Mouse (Mus musculus): ENCODE data around the gene Rtn4ip1.
"Not testable (repeated sequence)": the region's sequence is repeated elsewhere in the genome, so short reads cannot be mapped to it uniquely, and the experiment has no call there.

Gene Rtn4ip1

DNA sequence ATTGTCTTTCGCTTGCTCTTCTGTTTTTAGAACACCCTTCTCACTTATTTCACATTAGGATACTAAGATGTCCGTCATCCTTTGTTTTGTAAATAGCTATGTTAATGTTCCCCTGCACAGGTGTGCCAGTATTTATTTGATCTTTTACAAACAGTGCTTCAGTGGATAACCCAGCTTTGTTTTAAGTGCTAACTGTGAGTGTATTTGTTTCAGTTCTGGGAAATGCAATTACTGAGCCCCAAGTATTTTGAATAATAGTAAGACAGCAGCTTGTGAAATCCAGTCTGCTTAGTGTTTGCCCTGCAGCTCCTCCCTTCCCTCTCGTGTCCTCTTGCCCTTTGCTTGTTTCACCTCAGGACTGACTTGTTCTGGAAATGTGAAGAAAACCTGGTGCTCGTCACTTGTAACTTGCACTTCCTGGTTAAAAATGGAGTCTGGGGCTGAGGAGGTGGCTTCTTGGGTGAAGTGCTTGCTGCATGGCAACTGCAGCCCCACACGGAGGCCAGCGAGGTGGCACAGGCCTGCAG lies 37.6 kb downstream of the Rtn4ip1 start:
- DNase-seq = no peak

DNA sequence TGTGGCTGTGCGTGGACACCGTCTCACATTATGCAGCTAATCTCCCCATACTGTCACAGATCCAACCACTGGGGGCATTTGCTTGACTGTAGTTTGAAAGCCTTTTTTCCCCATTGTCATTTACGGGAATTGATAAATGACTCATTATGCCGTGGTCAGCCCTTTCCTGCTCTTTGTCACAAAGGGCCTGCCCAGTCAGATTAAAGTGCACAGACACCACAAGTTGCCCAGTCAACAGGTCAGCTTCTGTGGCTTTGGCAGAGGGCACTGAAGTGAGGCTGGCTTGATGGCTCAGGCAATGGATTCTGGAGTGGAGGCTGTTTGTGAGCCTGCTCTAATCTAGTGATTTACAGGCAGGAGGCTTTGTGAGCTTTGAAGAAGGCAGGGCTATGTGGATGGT lies 42.1 kb downstream of the Rtn4ip1 start:
- DNase-seq = no peak

DNA sequence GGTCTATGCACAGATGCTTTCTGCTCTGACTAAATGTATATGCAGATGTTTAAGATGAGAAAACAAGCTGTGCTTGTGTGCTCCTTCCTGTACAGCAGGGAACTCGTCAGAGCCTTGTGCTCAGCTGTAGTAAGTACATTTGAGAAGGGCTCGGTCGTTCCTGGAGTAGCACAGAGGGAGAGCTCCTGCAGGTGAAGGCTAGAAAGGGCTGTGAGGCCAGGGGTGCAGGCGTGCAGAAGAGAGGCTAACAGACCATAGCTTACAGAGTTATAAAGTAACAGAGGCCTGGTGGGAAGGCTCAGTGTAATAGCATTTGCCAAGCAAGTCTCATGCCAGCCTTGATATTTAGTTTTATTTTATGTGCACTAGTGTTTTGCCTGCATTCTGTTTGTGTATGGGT lies 43.8 kb downstream of the Rtn4ip1 start:
- no peak for DNase-seq

DNA sequence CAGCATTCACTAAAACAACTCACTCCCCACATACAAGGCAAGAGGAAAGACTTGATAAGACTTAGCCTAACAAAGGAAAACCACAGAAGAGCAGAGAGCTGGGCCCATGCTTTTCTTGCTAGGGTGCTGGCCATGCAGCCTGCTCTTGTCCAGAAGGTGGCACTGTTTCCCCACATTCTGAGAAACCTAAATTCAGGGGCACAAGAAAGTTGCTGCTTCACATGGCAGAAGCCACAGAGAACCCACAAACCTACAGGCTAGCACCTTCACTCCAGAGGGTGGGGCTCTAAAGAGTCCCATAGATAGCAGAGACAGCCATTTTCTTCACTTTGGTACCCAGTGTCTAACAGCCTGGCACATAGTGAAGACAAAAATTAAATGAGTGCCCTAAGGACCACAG lies 52.3 kb downstream of the Rtn4ip1 start:
- peak; percentile 18 to 52 for DNase-seq

DNA sequence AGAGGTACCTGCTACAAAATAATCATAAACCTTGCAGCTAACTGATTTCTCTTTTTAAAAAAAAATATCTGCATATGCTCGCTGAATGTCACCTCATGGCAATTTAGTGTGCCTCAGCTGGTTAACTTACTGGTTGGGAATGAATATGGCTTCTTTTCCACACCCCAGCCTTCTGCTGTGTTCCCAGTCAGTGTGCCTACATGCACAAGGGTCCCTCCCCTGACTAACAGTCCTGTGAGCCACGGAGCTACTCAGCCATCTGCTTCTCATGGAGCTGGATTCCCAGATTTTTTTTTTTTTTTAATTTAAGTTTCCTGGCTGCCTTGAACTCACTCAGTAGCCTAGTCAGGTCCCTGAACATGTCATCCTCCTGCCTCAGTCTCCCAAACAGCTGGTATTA lies 63.3 kb downstream of the Rtn4ip1 start:
- DNase-seq = no peak

DNA sequence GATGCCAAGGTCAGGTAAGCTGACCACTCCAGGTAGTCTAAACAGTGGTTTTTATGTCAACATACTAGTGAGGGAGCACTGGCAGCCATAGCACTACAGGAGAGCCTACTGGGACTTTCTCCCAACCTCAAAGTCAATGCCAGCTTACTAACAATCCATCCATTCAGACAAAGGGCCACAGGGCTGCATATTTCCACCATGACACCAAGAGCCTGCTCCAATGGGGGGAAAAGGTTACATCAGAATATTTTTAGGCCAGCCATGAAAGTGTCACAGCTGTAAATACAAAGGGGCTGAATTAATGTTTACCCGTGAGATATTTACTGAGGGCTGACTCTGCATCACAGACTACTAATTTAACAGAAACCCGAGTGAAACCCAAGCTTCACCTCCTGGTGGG lies 71.6 kb downstream of the Rtn4ip1 start:
- no peak for DNase-seq

DNA sequence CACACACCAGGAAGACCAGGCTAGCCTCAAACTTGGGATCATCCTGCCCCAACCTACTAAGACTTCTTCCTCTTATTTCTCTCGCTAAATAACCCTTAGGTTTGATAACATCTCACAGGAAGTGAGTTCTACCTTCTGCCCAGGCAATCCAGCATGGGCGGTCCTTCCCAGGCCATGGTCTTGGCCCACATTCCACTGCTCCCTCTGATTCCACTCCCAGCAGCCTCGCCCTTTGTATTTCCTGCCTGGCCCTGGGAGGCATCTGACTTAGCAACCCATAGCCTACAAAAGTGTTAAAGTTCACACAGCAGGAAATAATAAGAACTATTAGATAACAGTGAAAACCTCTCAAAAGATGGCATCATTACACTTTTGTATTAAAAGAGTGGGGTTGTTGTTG lies 75.7 kb downstream of the Rtn4ip1 start:
- DNase-seq = no peak

DNA sequence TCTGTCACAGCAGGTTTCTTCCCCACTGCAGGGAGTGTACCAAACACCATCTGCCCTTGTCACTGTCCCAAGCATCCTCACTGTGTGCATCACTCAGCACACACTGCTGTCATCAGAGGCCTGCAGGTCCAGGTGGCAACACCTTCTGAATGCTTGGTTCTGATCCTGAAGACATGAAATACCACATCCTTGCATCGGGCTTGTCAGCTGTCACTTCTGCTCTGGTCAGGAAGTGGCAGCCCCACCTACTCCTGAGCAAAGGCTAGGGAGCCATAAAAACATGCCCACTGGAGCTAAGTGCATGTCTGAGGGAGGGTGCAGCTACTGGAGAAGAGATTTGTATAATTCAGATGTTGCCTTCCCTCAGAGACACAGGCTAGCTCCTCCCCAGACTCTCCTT lies 78.5 kb downstream of the Rtn4ip1 start:
- no peak for DNase-seq

DNA sequence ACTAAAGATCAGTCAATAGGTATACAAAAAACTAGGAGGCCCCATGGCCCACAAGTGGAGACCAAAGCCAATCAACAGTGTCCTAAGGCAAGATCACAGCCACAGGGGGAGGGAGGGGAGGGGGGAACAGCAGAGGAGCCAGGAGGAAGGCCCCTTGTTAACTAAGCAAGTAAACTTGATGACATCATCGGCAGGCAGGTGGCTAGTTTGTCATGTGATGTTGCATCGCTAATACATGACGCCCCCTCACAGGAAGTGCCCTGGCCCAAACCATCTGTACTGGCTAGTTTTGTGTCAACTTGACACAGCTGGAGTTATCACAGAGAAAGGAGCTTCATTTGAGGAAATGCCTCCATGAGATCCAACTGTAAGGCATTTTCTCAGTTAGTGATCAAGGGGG lies 79.1 kb downstream of the Rtn4ip1 start:
- not testable (repeated sequence) for DNase-seq

DNA sequence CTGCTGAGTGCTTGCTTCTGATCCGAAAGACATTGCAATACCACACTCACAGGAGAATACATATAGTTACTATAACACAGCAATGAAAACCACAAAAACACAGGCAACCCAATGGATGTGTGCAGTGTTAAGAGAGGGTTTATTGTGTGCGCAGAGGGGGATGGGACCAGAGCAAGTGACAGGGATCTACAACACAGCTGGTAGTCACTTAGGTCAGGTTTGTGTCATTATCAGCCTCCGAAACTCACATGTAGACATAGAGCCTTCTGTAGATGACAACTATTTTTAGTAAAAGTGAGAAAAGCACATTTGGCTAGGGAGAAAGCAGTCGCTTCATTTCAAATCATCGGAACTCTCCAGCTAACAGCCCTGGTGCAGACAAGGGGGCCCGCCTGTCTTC lies 80.9 kb downstream of the Rtn4ip1 start:
- no peak for DNase-seq

DNA sequence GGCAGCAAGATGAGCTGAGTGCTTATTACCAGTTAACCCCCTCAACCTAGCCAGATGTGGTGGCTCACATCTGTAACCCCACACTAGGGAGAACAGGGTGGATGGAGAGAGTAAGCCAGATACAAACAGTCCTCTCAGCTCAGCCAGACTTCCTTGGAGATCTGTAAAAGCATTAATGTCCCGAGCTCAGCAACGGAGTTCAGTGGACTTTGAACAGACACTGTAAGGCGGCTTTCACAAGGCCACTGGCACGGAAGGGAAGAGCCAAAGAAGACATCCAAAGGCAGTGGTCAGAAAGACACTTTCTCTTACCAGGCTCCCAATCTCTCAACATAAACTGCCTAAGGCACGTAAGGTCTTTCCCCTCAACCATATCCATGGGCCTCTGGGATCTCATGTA lies 81.6 kb downstream of the Rtn4ip1 start:
- DNase-seq = no peak

DNA sequence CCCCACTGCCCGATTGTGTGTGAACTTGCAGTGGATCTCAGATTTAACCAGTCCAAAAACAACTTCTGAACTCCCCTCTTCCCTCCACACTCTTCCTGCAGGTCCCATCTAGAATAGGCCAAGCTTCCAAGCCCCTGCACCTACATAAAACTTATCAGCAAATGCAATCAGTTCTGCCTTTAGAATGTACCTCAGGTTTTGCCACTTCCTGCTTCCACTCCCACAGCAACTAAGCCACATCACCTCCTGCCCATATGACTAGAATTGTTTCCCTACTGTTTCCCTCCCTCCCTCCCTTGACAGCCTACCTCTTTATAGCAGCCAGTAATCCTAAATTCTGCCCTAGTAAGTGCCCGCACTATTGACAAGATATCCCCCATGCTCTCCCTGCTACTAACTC lies 82.3 kb downstream of the Rtn4ip1 start:
- DNase-seq = no peak

DNA sequence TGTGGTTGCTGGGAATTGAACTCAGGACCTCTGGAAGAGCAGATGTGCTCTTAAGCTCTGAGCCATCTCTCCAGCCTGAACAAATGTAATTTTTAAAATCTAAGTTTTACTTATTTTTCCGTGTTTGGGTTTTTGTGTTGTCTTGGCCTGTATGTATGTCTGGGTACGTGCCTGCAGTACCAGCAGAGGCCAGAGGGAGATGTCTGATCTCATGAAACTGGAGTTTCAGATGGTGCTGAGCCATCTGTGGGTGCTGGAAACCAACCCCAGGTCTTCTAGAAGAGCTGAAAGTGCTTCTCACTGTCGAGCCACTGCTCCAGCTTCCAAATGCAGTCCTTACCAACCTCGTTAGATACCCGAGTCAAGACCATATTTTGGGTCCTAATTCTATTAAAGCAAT lies 89.7 kb downstream of the Rtn4ip1 start:
- no peak for DNase-seq

DNA sequence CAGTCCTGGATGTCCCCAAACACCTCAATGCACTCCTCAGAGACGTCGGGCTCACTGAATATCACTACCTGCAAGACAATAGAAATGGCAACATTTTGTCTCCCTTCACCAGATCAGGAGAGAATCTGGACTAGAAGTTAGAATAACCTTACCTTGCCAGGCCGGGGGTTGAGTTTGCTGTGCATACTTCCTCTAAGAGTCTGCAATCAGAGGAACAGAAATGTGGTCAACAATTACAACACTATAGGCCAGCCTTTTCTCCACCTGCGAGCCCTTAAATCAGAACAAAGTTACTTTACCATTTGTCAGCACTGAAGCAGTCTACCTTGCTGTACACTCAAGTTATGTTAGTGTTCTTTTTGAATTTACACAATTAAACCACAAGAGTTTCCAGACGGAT lies 90.9 kb downstream of the Rtn4ip1 start:
- DNase-seq = no peak

DNA sequence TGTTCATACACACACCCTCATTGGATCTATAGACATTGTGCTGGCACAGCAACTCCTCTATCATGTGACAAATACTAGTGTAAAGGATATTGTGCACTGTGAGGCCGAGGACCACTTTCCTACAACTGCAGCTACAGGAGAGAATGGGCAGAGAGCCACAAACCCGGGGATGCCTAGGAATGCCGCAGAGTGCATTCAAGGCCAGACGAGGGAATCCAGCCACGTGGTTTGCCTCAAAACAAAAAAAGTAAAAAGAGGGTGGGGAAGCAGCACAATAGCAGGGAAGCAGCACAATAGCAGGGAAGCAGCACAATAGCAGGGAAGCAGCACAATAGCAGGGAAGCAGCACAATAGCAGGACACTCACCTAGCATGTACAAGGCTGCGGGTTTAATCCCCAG lies 91.6 kb downstream of the Rtn4ip1 start:
- DNase-seq = no peak

DNA sequence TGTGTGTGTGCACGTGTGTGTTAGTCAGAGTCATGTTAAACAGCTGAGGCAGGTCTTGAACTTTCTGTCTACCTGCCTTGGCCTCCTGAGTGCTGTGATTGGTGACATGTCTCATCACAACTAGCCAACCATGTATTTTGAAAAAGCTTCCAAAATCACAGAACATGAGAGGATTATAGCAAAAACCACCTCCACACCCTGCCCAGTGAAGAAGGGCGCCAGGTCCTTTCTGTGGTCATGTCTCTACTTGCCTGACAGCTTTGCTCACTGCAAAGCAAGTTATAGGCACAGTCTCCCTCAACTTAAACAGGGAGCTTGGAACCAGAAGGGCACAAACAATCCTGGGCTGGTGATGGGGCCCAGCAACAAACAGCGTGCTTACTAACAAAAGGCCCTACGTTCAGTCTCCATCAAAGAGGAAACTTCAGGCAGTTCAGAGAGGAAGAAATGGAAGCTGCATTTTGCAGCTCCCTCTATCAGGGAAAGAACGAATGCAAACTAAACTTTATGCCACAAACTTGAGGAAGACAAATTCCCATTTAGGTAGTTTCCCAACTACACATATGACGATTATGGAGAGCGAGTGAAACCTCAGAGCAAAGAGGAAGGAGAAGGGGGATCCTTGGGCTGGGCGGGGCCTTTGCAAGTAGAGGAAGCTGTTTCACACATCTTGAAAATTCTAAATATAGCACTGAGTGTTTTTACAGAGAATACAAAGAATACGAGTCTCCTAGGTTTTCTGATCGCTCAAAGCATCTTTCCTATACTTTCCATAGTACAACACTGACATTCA lies 94.4 kb downstream of the Rtn4ip1 start:
- peak; percentile 61 to 70 for DNase-seq

DNA sequence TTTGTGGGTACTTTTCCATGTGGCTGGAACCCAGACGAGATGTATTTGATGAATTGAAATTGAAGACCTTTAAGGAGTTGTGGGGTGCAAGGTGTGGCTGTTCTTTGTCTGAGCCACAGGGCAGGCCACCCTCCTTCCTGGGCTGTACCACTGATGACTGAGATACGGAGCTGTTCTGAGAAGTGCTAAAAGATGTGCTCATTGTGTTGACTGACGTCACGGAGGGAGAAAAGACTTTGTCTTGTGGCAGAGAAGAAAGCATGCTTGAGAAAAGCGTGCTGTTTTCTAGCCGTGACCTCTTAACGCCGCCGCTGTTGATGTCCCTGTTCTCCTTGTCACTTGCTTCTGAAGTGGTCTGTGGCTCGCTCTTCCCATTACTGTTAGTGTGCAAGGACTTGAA lies 95.7 kb downstream of the Rtn4ip1 start:
- DNase-seq = peak in 1 of 2 experiments; percentile 11

DNA sequence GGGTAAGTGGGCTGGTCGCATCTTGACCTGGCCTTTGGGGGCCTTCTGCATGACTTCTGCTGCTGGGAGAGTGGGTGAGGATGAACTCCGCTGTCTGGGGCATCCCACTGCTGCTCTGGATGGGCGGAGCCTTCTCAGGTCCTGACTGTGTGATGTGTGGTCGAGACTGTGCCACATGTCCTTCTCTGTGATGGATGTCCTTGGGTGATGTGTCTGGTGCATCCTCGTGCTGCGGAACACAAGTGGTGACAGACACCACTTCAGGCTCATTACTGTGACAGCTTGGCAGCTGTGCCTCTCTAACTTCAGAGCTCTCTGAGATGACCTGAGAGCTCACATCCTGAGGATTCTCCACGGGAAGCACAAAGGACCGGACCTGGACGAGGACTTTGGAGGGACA lies 96.4 kb downstream of the Rtn4ip1 start:
- no peak for DNase-seq

DNA sequence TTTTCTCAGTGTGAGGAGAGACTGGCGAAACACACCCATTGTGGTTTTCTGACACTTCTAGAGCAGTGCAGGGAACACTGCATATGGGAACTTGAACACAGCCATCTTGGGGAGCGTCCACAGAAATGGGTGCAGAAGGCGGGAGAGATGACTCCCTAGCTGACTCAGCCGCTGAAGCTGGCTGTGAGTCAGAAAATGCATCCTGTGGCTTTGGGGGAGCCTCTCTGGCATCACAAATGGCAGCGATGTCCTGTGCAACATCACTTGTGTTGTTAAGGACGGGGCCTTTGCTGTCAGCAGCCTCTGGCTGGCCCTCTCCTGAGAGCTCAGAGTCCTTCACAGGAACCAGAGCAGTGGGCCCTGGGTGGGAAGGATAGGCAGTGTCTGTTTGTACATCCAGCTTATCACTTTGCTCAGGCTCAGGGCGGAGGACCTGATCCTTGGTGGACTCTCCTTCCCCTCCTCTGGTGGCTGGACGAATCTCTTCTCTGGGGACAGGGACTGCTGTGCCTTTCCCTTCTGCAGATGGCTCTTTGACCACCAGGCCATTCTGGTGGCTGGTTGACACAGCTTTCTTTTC lies 97.0 kb downstream of the Rtn4ip1 start:
- DNase-seq = no peak

DNA sequence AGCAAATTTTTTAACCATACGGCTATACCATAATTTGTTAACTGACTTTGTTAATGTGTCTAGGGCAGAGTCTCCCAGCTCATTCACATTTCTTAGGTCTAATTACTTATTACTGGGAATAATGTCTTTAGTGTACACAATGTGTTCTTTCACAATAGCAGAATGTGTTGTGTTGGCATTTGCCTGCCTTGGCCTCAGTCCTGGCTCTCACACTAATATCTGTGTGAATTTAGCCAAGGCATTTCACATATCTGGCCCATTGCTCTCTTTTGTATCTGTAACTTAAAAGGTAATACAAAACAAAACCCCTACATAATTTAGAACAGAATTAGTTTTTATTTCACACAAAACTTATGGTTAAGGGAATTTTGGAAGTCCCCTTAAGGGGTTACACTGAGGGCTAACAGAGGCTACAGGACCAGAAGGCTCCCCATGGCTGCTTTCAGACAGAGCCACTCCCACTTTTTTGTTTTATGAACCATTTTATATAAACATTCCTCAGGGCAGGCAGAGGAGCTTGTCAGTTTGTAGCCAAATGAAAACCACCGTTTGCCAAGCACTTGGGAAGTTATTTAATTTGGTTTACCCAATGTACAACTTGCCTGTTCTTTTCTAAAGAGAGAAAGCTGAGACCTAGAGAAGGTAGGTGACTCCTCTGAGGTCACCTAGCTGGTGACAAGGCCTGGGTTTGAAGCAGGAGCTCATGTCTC lies 98.7 kb downstream of the Rtn4ip1 start:
- DNase-seq = no peak

DNA sequence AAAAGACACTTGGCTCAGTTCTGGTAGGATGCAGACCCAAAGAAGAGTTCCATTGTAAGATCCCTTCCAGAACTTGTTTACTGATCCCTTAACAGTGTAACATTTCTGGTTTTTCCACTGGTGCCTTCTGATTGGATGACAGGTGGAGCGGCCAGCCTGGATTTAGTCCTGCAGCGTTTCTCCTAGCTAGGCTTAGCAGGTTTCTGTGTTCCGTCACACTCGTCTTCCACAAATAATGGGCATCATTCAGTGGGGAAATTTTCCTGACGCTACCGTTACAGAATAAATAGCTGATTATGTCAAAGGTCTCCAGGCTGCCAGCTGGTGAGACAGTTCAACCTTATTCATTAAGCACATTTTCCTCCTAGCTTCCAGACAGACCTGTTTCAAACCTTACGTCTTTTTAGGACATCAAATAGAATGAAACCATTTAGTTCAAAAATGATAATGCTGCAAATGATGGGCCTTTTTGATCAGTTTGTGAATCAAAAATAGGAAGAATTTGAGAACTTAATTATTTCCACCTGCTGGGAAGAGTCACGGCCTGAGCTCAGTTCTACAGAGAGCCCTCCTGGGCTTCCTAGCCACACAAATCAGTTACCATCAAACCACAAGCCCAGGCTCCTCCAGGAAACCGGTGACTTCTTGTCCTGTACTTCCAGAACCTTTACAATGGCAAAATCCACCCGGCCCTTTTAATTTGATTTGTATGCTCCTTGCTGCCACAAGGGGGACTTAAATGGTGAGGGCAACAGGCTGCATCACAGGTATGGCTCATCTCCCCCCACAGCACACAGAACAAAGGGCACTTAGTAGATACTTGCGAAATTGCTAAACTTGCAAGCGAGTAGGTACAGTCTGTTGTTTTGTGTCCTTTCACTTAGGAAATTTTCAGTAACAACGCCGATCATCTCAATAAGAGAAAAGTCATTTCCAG lies 100.7 kb downstream of the Rtn4ip1 start:
- no peak for DNase-seq

DNA sequence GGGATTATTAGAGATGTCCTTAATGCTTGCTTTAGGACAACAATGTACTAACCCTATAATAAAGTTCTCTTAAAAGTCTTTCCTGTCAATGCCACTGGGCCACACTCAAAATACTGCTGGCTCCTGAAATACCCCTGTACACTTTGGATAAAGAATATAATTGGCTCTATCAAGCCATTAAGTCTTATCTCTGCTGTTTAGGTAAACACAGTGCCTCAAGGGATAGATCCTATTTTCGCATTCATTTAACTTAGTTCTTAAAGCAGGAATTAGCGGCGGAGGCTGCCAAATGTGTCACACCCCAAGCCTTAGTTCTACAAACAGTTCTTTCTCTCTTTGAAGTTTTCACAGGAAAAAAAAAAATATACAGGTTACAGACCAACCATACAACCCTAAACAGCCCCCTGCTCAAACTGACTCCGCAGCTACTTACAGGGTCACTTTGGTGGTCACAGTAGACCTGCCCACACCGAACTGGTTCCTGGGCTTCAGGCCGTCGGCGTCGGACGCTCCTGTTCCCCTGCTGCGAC lies 101.5 kb downstream of the Rtn4ip1 start:
- no peak for DNase-seq
